Mouse (Mus musculus) adrenal gland, adult (tissue): ENCODE data around the gene Pdgfb.
A peak's percentile ranks its signal among the peaks of the same experiment; 100 is the strongest.

Experiments used
- DNase-seq, 2 experiments: peaks; one replicate each; pipeline ENCODE4 v3.0.0; 2022 to 2023; ENCODE audit warnings: low spot score in 1 of 2; ENCODE audit not compliant: inconsistent age in 2 of 2

Gene Pdgfb

GRCm38 (mm10) chr15:80035341-80035885, 20.6 kb upstream of the Pdgfb start:
- DNase-seq, result peak; percentile 88 to 94

- DNase-seq, result peak in 1 of 2 experiments; percentile 62
Observed at GRCm38 (mm10) chr15:80034913-80035312, 20.1 kb upstream of the Pdgfb start.

GRCm38 (mm10) chr15:80034366-80034765, 19.6 kb upstream of the Pdgfb start:
- peak in 1 of 2 experiments; percentile 13 for DNase-seq

- no peak for DNase-seq
Observed at GRCm38 (mm10) chr15:80031133-80031532, 16.4 kb upstream of the Pdgfb start.

- no peak for DNase-seq
Observed at GRCm38 (mm10) chr15:80030399-80030798, 15.6 kb upstream of the Pdgfb start.

- DNase-seq, result no peak
Observed at GRCm38 (mm10) chr15:80028862-80029261, 14.1 kb upstream of the Pdgfb start.

- no peak for DNase-seq
Observed at GRCm38 (mm10) chr15:80026689-80027353, 12.0 kb upstream of the Pdgfb start.

GRCm38 (mm10) chr15:80026061-80026460, 11.3 kb upstream of the Pdgfb start:
- peak in 1 of 2 experiments; percentile 76 for DNase-seq

GRCm38 (mm10) chr15:80025615-80026014, 10.8 kb upstream of the Pdgfb start:
- DNase-seq, result peak; percentile 69 to 82

GRCm38 (mm10) chr15:80024331-80025313, 9.8 kb upstream of the Pdgfb start:
- peak; percentile 79 to 89 for DNase-seq

- DNase-seq, result no peak
Observed at GRCm38 (mm10) chr15:80020516-80020915, 5.7 kb upstream of the Pdgfb start.

GRCm38 (mm10) chr15:80019625-80020024, 4.8 kb upstream of the Pdgfb start:
- no peak for DNase-seq

GRCm38 (mm10) chr15:80019220-80019619, 4.4 kb upstream of the Pdgfb start:
- no peak for DNase-seq

- no peak for DNase-seq
Observed at GRCm38 (mm10) chr15:80016563-80017301, 2.0 kb upstream of the Pdgfb start.

- peak in 1 of 2 experiments; percentile 55 for DNase-seq
Observed at GRCm38 (mm10) chr15:80015211-80015952, 605 bp upstream of the Pdgfb start.

GRCm38 (mm10) chr15:80014031-80014320, 801 bp downstream of the Pdgfb start:
- DNase-seq, result no peak

GRCm38 (mm10) chr15:80013256-80014030, 1.3 kb downstream of the Pdgfb start:
- DNase-seq, result peak; percentile 75 to 85

- DNase-seq, result peak; percentile 72 to 87
Observed at GRCm38 (mm10) chr15:80012527-80013201, 2.1 kb downstream of the Pdgfb start.
